In the genomic region with DNA sequence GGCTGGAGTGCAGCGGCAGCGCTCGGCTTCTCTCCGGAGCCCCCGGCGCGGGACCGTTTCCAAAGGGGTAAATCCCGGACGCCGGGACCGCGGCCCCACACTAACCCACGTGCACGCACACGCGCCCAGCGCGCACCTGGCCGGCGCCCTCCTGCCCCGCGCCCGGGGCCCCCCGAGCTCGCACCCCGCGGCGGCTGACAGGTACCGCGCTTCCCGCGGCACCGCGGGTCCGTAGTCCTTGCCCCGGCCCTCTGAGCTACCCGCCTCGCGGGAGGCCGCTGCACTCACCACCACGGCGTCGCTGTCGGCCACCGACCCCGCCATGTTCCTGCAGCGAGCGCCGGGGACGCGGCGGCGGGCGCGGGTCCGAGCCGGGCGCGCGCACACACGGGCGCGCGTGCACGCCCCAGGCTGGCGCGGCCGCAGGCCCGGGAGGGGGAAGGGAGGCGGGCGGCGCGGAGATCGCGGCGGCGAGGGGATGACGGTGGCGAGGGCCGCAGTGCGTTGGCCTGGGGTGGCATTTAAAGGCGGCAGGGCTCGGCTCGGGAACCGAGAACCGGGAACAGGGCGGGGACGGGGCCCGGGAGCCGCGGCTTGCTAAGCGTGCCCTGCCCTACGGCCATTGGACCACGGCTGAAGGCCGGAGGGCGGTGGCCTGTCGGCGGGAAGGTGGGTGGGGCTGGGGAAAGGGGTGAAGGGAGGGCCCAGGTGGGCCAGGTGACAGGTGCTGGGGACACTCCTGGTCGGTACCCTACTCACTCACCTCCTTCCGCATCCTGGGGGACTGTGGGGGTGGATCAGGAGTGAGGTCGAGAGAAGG, we compare ENCODE assay signal across 8 mouse cellular contexts. TPM values are rescaled to one million over a fixed set of nuclear protein-coding genes. Genes with fewer than 3 reads are reported as not detected.
A peak's percentile ranks its signal among the peaks of the same experiment; 100 is the strongest.
DNase-seq lines count a peak whose midpoint lies in the region; ATAC-seq and TF ChIP-seq lines count a peak whose summit lies in the region.

A gene (minus strand): TSS at position 371 of the 820 bp plus-strand sequence.

- H3K9ac ChIP-seq in ES-E14 (ENCODE audit: insufficient read depth, low read depth, low read length, poor library complexity, severe bottlenecking) = peak within 1 kb of the TSS; percentile 81
- peak within 1 kb of the TSS; percentile 95 for H3K9ac ChIP-seq in forebrain, postnatal 0 days
- peak within 1 kb of the TSS; percentile 96 for H3K9ac ChIP-seq in neural tube, embryonic 15.5 days (replicated peaks)

- no peaks in the 10 kb centered on the region for H3K9me3 ChIP-seq in ES-E14 (ENCODE audit: control insufficient read depth, insufficient read depth, low read depth, low read length)
- H3K9me3 ChIP-seq in forebrain, postnatal 0 days (ENCODE audit: low read length) = no peaks in the 10 kb centered on the region
- no peaks in the 10 kb centered on the region for H3K9me3 ChIP-seq in neural tube, embryonic 15.5 days (replicated peaks)

- DNase-seq in ES-E14 (ENCODE audit: low read depth, low spot score) = peak; percentile 50
- DNase-seq in cerebellum, adult 2 months = peak; percentile 84 to 91
- peak; percentile 84 for DNase-seq in forebrain, postnatal 0 days
- DNase-seq in heart, postnatal 25 days (ENCODE audit: low spot score) = peak; percentile 60
- peak; percentile 63 to 78 for DNase-seq in layer of hippocampus, adult 18-20 months (ENCODE audit: low spot score in 2 of 2)
- DNase-seq in lung, adult 18-20 months = peak; percentile 81 to 89
- DNase-seq in testis, postnatal 14 days (ENCODE audit: low spot score) = peak; percentile 63

- no peak within 1 kb of the TSS for H3K27ac ChIP-seq in ES-E14 (ENCODE audit: insufficient read depth, low read depth, low read length, poor library complexity, severe bottlenecking)
- H3K27ac ChIP-seq in cerebellum, adult 2 months (ENCODE audit: insufficient read depth, low read length) = peak within 1 kb of the TSS; percentile 74
- H3K27ac ChIP-seq in forebrain, postnatal 0 days (ENCODE audit: low read depth, low read length) = peak within 1 kb of the TSS; percentile 94
- peak within 1 kb of the TSS; percentile 97 for H3K27ac ChIP-seq in neural tube, embryonic 15.5 days (replicated peaks)

- peak; percentile 87 for ATAC-seq in forebrain, postnatal 0 days
- ATAC-seq in neural tube, embryonic 15.5 days (ENCODE audit: low FRiP score) = peak; percentile 90

- peaks cover 12% of the 10 kb centered on the region for H3K36me3 ChIP-seq in ES-E14 (ENCODE audit: control insufficient read depth, insufficient read depth, low read length, poor library complexity, severe bottlenecking)
- H3K36me3 ChIP-seq in forebrain, postnatal 0 days (ENCODE audit: insufficient read depth) = peaks cover 10% of the 10 kb centered on the region; the same call in 1 of the 2 replicates
- peaks cover 24% of the 10 kb centered on the region for H3K36me3 ChIP-seq in neural tube, embryonic 15.5 days

- under 1% methylated on average over 101 of the region's 102 CpGs for WGBS in cerebellum, adult 2 months
- 1% methylated on average over 93 of the region's 102 CpGs for WGBS in forebrain, postnatal 0 days
- WGBS in neural tube, embryonic 15.5 days = under 1% methylated on average over 91 of the region's 102 CpGs

- TF ChIP-seq POLR2A in cerebellum, adult 2 months (IDR thresholded peaks at IDR 0.05; ENCODE audit: borderline replicate concordance, insufficient read depth, low read length) = peak; percentile 30; the same call in 1 of the 2 replicates

- H3K27me3 ChIP-seq in cerebellum, adult 2 months (ENCODE audit: control insufficient read depth, insufficient read depth, low read length) = no peaks in the 10 kb centered on the region
- no peaks in the 10 kb centered on the region for H3K27me3 ChIP-seq in forebrain, postnatal 0 days (ENCODE audit: insufficient read depth, low read length)
- H3K27me3 ChIP-seq in neural tube, embryonic 15.5 days (replicated peaks) = no peaks in the 10 kb centered on the region

- H3K4me2 ChIP-seq in forebrain, postnatal 0 days (ENCODE audit: low read depth) = peak within 1 kb of the TSS; percentile 72
- H3K4me2 ChIP-seq in neural tube, embryonic 15.5 days = peak within 1 kb of the TSS; percentile 82

- peaks cover 2 to 6% of the 10 kb centered on the region in 2 experiments; a peak in 2 of 4 replicates for H3K4me1 ChIP-seq in ES-E14 (ENCODE audit: control insufficient read depth in 2 of 2, insufficient read depth in 2 of 2, low read length in 2 of 2, poor library complexity in 1 of 2)
- peaks cover 2% of the 10 kb centered on the region for H3K4me1 ChIP-seq in cerebellum, adult 2 months (ENCODE audit: control insufficient read depth, insufficient read depth, low read length)
- peaks cover 16% of the 10 kb centered on the region; the same call in 1 of the 2 replicates for H3K4me1 ChIP-seq in forebrain, postnatal 0 days (ENCODE audit: insufficient read depth)
- peaks cover 40% of the 10 kb centered on the region for H3K4me1 ChIP-seq in neural tube, embryonic 15.5 days

- peak within 1 kb of the TSS; percentile 83 to 97 for H3K4me3 ChIP-seq in ES-E14 (ENCODE audit: insufficient read depth in 1 of 2, low read depth in 1 of 2, low read length in 2 of 2, poor library complexity in 1 of 2, severe bottlenecking in 1 of 2)
- peak within 1 kb of the TSS; percentile 78 for H3K4me3 ChIP-seq in cerebellum, adult 2 months (replicated peaks; ENCODE audit: insufficient read depth, low read depth, low read length)
- H3K4me3 ChIP-seq in forebrain, postnatal 0 days (ENCODE audit: low read depth, low read length) = peak within 1 kb of the TSS; percentile 92
- peak within 1 kb of the TSS; percentile 91 for H3K4me3 ChIP-seq in neural tube, embryonic 15.5 days (replicated peaks)

- TF ChIP-seq CTCF in cerebellum, adult 2 months (IDR thresholded peaks at IDR 0.05; ENCODE audit: borderline replicate concordance, insufficient read depth, low read depth, low read length) = no peak; the same call in 1 of the 2 replicates
- TF ChIP-seq CTCF in forebrain, postnatal 0 days (IDR thresholded peaks at IDR 0.05; ENCODE audit: low read depth) = no peak

- in situ Hi-C loops in ES-E14 (cut with MboI; ENCODE audit: low sequenced_read_pairs in 2 of 2, unreplicated experiment in 2 of 2) = no loop called here

- intact Hi-C loops in heart, postnatal 25 days (cut with DNase I) = loop anchor here (2.0 kb wide), 1 partner anchor 28 kb away; no protein-coding TSS in a partner anchor

TF ChIP-seq in ES-E14, 5 proteins besides CTCF, POLR2A, EP300 and RAD21:
- TF ChIP-seq MAFK (IDR thresholded peaks at IDR 0.05; ENCODE audit: insufficient read depth, low read depth, low read length) (no peak), ZC3H11A (IDR thresholded peaks at IDR 0.05; ENCODE audit: borderline replicate concordance, low read depth, low read length) (no peak), ZNF384 (IDR thresholded peaks at IDR 0.05; ENCODE audit: low read depth, low read length) (no peak), HCFC1 (IDR thresholded peaks at IDR 0.05; ENCODE audit: borderline replicate concordance, insufficient read depth, low read length) (no peak; the same call in 1 of the 2 replicates), CHD2 (IDR thresholded peaks at IDR 0.05; ENCODE audit: low read depth, low read length) (no peak)
TF ChIP-seq in ES-E14: peak in this region for 0.

RNA-seq across cellular contexts. Expression of the gene that starts here (rescaled TPM):
- 14.9 and 15.7 TPM in 2 replicates for total RNA-seq in ES-E14 (2012; rRNA removed)
- polyA plus RNA-seq in cerebellum, adult 2 months (2012; rRNA removed) = 51.3 and 60.5 TPM in 2 replicates
- 104 and 119 TPM in 2 replicates for total RNA-seq in forebrain, postnatal 0 days (2014; rRNA removed)
- 71.9 and 78.3 TPM in 2 replicates for polyA plus RNA-seq in forebrain, postnatal 0 days (2015; fragmentation: Nextera tagmentation; extraction: Ambion mirVana)
- total RNA-seq in heart, postnatal 25 days (2021) = 10 to 100 TPM; 32.3 to 40.3 TPM
- 10 to 100 TPM; 78.3 to 80.4 TPM for total RNA-seq in layer of hippocampus, adult 18-20 months (2021)
- 63.9 and 70.5 TPM in 2 replicates for polyA plus RNA-seq in neural tube, embryonic 15.5 days (2015; fragmentation: Nextera tagmentation; extraction: Ambion mirVana)
